Mouse (Mus musculus) adrenal gland, postnatal 4 days (tissue): ENCODE measurements around the gene Fgg. TPM values are rescaled to one million over a fixed set of nuclear protein-coding genes. Genes with fewer than 3 reads are reported as not detected.

ENCODE experiments used
- DNase-seq, 2 experiments: peaks; one replicate each; pipeline ENCODE4 v3.0.0; 2021 to 2022; ENCODE audit warnings: low spot score in 2 of 2, mixed read lengths in 2 of 2
- long read RNA-seq, 2 experiments: library from polyadenylated mRNA; stranded (forward); transcript quantifications; one replicate each; pipeline ENCODE4 v2.0.0; 2021
- total RNA-seq, 2 experiments: library from RNA; stranded (reverse); gene quantifications; 2 replicates each; pipeline ENCODE4 v1.2.3; 2021

Gene Fgg
- 100 to 1,000 TPM in 1 of 2 experiments, 1 to 10 TPM in 1; 7.6 to 283 TPM for total RNA-seq
- long read RNA-seq, experiment 1, transcript Fgg-201 (10 exons, 1,695 nt), result major isoform, 249 of 590 reads
- long read RNA-seq, experiment 1, transcript Fgg-202 (9 exons, 1,741 nt), result minor isoform, 15 of 590 reads
- long read RNA-seq, experiment 1, partial matches to known transcripts, result 307 of 590 reads
- long read RNA-seq, experiment 1, other reads (novel, unspliced or antisense), result 19 of 590 reads
- long read RNA-seq, experiment 2, partial matches to known transcripts, result 2 of 6 reads
- long read RNA-seq, experiment 2, other reads (novel, unspliced or antisense), result 0 of 6 reads

DNA sequence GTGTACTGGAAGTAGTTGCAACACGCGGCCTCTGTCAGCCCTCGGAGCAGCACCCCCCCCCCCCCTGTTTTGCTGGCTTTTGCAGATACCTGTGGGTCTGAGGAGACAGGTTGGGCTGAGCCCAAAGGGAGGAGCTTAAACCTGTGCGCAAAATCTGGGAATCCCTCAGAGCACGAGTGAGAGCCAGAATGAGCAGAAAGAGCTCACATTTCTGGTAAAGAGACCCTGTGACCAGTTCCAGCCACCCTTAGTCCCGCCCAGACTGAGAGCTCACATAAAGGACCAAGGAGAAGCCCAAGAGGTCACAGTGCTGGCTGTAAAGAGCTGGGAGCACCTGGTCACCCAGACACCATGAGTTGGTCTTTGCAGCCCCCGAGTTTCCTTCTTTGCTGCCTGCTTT, at the start of gene Fgg:
Fgg (plus strand) TSS at position 168 of the 400 bp plus-strand sequence.
- DNase-seq, result no peak

DNA sequence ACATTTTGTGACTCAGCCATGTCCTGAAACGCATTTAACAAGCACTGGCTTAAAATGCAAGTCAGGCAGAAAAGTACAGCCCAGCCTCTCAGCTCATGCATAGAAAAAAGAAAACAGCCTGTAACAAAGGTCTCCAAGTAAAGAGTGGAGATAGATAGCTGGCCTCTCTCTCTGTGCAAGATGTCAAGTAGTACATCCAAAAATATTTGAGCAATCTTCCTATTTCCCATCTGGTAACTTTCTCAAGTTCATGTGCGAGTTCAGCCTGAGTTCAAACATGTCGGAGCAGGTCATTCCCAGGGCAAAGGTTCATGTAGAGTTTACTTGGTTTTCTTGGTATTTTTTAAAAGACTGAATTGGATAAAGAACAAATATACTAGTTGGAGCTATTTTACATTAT, 36.5 kb upstream of the Fgg start:
- DNase-seq, result no peak

- no peak for DNase-seq
Measured at GRCm38 (mm10) chr3:82980818-82981217, 26.7 kb upstream of the Fgg start.

DNA sequence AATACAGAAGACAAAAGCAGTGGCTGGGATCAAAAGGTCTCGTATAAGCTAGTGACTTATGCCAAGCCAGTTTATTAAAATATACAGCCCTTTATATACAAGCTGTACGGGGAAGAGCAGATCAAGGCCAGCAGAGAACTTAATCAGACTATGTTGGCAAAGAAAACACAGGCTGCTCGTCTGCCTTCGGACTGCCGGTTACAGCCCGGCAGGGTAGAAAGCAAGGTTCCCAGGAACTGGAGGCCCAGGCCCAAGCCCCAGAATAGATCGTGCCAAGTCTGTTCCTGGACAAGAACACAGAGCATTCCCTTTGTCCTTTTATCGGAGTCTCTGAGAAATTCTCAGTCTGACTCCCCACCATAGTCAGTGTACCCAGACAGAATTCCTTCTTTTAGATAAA, 25.7 kb upstream of the Fgg start:
- DNase-seq, result no peak

DNA sequence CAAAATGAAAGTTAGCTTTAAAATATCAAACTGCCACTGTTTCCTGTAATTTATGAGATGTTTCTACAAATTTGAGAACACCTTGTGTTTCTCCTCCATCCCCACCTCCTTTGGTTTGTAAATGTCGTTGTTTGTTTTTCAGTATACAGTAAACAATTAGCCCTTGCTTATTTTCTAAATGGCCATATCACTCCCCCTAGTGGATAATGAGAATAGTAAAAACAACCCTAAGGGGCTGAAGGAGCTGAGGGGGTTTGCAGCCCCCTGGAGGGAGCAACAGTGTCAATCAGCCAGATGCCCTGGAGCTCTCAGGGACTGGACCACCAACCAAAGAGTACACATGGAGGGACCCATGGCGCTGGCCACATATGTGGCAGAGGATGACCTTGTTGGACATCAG, 22.7 kb upstream of the Fgg start:
- no peak for DNase-seq

GRCm38 (mm10) chr3:82991963-82992362, 15.6 kb upstream of the Fgg start:
- no peak for DNase-seq

DNA sequence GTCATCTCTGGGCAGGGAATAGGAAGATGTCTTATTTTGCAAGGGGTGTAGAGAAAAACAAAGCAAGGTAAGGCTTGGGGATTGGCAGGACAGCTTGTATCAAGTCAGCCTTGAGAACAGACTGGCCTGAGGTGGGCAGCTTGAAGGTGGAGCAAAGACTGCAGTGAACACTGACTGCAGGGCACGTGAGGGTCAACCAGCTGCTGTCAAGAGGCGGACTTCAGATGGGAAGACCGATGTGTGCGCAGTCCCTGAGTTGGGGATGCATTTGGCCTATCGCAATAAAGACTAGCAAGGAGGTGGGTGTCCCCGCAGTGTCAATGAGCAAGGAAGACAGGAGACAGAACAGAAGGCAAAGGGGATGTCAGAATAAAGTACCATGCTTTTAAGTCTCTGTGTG, 14.6 kb upstream of the Fgg start:
- DNase-seq, result no peak

GRCm38 (mm10) chr3:82995368-82995767, 12.2 kb upstream of the Fgg start:
- peak; percentile 26 to 36 for DNase-seq

DNA sequence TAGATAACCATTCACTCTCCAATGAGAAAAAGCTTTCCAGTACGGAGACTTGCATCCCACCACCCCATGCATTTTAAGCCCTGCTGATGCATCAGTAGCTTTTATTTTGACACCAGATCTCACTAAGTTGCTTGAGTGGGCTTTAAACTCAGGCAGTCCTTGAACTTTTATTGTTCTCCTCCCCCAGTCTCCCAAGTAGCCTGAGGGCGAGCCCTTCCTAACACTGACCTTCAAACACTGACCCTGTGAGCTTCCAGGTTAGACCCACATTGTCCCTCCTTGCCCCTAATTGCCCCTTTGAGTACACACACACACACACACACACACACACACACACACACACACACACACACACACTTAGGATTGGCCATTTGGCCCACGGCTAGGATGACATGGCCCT, 10.9 kb upstream of the Fgg start:
- DNase-seq, result no peak

DNA sequence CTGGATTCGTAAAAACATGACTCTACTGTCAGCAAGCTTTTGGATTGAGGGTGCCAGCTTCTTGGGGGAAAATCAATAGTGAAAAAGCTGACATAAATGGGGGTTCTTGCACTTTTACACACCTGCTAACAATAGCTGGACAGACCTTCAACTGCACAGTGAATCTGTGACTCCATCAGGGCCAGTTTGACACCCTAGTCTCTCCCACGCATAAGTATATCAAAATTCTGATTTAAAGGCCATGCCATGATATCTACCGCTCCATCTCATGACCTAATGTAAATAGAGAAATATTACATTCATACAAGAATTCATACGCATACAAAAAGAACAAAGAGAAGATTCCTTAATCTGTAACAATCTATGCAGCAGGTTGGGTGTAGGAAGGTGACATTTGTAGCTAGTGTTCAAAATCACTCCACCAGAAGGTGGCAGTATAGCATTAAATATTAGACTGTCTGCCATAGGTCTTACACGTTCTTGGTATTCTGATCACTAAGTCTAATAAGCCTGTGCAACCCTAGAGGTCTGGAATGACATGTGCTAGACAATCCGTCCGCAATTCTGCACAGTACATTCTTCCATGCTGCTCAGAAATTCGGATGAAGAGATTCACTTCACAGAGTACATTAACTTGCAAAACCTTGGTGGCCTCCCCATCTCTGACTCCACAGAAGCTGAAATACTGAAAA, 8.6 kb upstream of the Fgg start:
- DNase-seq, result no peak

DNA sequence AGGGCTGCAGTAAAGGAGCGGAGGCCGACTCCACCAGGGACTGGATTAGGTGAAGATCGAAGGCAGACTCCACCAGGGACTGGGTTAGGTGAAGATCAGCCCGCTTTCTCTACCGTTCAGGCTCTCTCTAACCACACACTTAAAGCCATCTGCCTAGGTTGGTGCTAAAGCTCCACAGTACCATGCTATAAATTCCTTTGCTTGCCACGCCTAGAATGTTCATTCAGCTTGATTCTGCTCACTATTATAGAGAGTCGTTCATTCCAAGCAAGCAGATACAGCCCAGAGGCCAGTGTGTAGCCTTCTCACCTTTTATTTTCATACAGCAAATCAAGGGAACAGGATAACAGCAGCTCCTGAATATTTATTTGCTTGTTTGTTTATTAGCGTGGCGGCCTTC, 7.5 kb upstream of the Fgg start:
- DNase-seq, result no peak

DNA sequence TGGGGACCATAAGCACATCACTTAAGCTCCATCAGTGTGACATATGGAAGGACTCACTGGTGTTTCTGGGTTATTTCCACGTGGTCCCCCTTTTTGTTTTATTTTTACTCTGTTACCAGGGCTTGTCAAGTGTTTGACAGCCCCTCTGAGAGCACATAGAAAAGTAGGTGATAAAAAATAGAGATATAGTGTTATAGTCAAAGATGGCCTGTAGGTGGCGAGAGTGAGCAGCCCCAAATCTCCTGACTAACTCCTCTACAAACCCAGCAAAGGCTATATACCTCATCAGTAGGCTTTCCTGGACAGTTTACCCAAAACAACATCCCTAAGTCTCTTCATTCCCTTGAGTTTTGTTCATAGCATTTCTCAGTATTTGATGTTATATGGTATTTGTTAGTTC, 5.3 kb upstream of the Fgg start:
- DNase-seq, result no peak

DNA sequence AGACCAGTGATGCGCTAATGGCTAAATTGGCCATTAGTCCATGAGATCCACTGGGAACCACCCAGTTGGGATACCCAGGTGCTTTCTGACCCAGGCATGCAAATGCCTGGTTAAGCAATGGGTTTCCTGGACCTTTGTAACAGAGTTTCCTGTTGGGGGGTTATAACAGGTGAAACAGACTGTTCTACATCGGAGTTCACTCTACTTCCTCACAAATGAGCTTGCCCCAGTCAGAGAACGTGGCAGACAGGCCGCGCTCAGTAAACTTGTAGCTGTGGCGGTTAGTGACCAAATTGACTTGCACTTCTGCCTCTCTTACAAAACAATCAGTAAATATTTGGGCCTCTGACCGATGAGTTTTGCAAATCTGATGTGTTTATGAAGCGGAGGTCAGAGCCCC, 4.5 kb upstream of the Fgg start:
- no peak for DNase-seq

- no peak for DNase-seq
Measured at GRCm38 (mm10) chr3:83004801-83005200, 2.7 kb upstream of the Fgg start.

- no peak for DNase-seq
Measured at GRCm38 (mm10) chr3:83010291-83010690, 2.8 kb downstream of the Fgg start.

GRCm38 (mm10) chr3:83011136-83011535, 3.6 kb downstream of the Fgg start:
- no peak for DNase-seq

GRCm38 (mm10) chr3:83011565-83011964, 4.0 kb downstream of the Fgg start:
- no peak for DNase-seq

DNA sequence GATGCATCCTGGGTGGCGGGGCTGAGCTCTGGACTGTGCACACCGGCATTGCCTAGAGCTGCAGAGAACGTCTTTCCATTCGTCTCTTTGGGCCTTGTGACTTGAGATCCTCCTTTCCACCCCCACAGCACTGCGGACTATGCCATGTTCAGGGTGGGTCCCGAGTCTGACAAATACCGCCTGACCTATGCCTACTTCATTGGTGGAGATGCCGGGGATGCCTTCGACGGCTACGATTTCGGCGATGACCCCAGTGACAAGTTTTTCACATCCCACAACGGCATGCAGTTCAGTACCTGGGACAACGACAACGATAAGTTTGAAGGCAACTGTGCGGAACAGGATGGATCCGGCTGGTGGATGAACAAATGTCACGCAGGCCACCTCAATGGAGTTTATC, 5.1 kb downstream of the Fgg start:
- DNase-seq, result no peak

GRCm38 (mm10) chr3:83013951-83014350, 6.4 kb downstream of the Fgg start:
- no peak for DNase-seq

DNA sequence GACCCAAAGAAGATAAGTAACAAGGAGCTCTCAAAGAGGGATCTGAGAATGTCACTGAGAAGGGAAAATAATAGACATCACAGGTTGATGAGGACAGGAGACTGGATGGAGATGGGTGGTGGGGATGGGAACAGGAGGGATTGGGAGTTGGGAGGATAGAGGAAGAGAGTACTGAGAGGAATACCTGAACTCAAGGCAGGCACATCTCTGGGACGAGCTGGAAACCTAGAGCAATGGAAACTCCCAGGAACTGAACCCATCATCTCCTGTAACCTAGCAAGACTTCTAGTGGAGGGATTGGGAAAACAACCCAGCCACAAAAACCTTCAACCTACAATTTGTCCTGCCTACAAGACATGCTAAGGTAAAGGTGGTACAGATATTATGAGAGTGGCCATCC, 8.7 kb downstream of the Fgg start:
- DNase-seq, result no peak

DNA sequence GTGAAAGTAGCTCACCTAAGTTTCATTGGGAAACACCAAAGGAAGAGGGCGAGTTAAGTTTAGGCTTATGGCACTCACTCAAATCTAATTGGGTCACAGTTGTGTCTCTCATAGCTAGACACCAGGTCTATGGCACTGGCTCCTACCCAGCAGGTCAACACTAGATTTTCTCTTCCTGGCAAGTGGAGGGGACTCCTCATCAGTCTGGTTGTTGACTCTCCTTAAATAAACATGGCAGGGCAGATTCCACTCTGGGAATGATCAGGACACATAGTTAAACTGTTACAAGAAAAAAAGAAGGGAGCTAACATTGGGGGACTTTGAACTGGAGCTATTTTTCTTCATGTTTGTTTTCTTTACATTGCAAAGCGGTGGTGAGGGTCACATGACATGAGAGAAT, 12.9 kb downstream of the Fgg start:
- DNase-seq, result no peak

DNA sequence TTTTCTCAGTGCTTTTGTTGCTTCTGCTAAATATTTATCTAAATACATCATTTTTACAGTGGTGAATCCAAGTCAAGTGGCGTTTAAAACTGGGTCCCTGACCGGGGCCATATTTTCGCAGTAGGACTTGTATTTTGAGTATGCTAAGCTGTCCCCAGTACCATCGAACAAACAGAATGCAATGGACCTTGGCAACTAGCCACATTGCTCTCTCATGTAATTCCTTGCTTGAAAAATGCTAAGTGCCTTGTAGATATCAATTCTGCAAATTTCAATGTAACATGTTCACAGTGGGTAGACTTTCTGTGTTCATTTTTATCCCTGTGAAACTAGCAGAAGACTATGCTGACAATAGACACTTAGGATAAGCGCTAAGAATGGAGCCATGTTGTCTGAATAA, 13.7 kb downstream of the Fgg start:
- no peak for DNase-seq

- no peak for DNase-seq
Measured at GRCm38 (mm10) chr3:83025036-83025435, 17.5 kb downstream of the Fgg start.
